Mouse (Mus musculus): Measurements from ENCODE around the gene Cluh.

Cluh gene

DNA sequence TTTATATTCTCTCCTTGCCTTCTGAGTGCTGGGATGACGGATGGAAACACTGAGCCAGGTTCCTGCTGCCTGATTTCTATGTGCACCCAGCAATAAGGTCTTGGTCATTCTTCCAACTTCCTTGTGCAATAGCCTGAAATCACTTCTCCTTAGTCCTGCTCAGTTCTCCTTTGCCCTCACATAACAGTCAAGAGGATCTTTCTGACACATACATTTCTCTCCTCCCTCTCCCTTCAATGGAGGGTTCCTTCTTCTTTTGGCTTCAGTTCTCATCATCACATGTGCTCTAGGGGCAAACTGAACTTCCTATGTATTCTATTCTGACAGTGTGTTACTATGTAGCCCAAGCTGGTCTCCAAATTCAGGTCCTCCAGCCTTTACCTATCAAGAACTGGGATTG lies 1.3 kb upstream of the Cluh start:
- DNase-seq (ENCODE audit: low read depth, low spot score) = no peak

DNA sequence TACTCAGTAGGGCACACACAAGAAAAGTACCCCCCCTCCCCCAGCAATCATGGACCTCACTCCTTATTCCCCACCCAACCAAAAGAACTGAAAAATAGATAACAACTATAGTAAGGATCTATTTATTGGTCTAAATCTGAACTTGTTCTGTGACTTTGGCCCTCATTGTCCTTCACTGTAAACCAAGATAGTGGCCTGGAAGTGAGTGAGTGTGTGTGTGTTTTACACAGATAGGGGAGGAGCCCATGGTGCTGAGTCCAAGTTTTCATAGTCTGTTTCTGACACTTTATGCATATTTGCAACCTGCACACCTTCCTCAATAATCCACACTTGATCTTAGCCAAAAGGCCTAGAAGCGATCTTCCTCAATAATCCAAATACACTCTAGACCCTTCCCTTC lies 619 bp upstream of the Cluh start:
- DNase-seq (ENCODE audit: low read depth, low spot score) = no peak

DNA sequence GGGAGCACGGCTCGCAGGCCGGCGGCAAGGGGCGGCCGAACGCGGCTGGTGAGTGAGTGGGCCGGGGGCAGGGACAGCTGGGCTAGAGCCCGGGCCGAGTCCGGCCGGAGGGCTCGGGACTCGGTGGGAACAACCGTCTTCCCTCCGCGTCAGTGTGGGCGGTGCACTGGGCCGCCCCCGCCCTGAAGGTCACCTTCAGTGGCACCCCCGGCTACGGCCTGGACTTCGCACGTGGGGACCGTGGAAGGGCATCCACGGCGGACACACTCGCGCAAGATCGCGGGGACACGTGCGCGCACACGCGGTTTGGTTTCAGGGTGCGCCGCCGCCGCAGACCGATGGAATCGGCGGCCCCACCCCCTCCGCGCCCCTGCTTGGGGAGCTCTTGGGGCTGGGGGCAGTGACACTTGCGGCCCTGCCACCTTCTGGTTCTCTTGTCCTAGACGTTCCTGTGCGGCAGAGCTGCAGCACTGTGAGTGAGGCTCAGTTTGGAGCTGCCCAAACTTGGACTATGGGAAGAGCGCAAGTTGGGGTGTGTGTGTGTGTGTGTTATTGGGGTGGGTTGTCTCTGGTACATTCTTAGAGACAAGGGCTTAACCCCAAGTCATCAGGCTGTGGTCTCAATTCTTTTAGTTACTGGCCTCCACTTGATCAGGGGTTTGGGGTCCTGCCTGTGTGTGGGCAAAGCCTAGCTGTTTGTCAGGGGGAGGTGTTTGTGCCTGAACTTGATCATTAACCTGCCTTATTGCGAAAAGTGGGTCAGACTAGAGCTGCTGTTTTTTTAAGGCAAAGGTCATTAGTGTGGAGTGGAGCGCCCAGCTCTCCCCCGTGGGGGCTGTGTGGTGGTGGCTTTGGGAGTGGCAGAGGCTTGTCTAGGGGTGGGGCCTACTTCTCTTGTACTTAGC lies 604 bp downstream of the Cluh start:
- peak; percentile 46 for DNase-seq (ENCODE audit: low read depth, low spot score)

DNA sequence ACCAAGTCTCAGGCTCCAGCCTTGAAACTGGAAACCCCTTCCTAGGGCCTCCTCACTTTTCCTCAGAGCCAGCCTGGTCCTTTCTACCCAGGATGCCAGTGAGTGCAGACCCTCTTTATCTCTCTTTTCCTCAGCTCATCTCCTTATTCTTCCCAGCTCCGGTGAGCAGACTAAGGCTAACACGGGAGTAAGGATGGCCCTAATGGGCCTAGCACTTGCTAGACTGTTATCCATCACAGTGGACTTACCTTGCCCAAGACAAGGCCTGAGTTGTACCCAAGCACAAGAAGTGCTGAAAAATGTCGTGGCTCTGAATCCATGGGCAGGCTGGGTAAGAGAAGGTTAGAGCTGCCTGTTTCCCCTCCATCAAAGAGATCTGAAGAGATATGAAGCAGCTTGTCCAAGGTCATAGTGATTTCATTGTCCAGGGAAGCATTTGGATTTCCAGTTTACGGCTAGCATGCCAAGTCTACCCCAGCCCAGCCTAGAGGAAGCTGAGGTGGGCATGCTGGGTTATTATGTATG lies 1.3 kb downstream of the Cluh start:
- DNase-seq (ENCODE audit: low read depth, low spot score) = no peak

DNA sequence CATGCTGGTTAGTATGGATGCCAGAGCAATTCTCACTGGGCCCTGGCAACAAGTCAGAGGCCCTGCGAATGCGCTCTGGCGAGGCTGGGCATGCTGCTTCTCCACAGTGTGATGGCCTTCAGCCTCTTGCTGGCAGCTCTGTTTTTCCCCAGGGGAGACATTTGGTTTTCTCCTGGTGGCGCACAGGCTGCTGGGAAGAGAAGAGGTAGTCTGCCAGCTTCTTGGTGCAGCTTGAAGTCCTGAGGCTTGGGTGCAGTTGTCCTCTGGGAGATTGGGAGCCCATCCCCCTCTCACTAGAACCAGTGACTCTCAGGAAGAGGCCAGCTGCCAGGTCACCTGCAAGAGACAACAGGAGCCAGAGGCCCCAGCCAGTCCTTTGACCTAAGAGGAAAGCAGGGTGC lies 3.5 kb downstream of the Cluh start:
- no peak for DNase-seq (ENCODE audit: low read depth, low spot score)

DNA sequence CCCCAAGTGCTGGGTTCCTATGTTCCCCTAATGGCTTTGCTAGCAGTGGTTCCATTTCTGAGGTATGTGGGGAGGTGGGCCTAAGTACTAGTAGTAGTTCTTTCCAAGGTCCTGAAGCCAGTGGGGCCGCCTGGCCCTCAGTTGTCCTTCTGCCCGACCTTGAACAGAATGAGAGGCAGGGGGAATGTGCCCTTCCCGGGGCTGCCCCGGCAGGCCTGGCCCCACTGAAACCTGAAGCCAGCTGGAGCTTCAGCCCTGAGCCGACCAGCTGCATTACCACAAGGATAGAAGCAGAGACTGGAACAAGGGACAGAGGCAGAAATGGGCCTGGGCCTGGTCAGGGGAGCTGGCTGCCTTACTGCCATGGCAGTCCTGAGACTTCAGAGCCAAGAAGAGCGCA lies 4.1 kb downstream of the Cluh start:
- no peak for DNase-seq (ENCODE audit: low read depth, low spot score)

DNA sequence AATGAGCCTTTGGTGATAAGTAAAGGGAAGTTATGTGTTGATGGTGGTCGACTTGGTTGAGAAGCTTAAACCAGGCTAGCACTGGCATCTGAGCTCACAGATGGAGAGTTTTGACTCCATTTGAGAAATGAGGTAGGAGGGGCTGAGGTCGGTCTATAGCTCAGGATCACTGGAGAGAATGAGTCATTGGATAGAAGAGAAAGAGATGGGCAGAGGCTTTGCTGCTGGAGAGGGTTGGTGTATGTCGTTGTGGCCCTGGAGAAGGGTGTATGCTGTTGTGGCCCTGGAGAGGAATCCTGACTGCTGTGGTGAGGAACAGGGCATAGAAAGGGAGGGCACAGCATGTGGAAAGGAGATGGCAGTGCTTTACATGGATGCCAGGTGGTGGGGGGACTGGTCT lies 6.6 kb downstream of the Cluh start:
- no peak for DNase-seq (ENCODE audit: low read depth, low spot score)

DNA sequence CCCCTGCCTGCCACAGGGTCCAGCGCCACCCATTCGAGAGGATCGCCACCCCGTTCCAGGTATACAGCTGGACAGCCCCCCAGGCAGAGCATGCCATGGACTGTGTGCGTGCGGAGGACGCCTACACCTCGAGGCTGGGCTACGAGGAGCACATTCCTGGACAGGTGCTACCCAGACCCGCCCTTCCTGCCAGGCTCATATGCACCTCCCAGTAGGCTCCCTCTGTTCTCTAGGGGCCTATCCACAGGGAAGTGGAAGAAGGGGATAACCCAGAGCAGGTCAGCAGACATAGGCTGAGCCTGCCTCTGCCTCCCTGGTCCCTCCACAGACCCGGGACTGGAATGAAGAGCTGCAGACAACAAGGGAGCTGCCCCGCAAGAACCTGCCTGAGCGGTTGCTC lies 11.0 kb downstream of the Cluh start:
- no peak for DNase-seq (ENCODE audit: low read depth, low spot score)

DNA sequence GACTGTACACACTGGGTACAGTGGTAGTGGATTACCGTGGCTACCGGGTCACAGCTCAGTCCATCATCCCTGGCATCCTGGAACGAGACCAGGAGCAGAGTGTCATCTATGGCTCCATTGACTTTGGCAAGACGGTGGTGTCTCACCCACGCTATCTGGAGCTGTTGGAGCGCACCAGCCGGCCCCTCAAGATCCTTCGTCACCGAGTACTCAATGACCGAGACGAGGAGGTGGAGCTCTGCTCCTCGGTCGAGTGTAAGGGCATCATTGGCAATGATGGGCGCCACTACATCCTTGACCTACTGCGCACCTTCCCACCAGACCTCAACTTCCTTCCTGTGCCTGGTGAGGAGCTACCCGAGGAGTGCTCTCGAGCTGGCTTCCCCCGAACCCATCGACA lies 12.3 kb downstream of the Cluh start:
- no peak for DNase-seq (ENCODE audit: low read depth, low spot score)

DNA sequence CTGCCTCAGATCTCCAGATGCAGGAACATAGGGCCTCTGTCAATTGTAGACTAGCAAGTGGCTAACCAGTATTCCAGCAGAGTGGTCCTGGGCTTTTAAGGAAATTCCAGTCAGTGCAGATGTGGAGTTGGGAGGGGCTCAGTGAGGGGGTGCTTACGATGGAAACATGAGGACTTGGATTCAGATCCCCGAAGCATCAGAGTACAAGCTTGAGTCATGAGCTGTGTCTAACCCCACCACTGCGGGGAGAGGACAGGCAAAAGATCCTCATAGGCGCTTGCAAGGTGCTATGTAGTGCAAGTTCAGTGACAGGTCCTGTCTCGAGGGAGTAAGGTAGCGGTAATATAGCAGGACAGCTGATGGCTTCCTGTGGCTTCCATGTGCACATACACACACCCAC lies 12.9 kb downstream of the Cluh start:
- DNase-seq (ENCODE audit: low read depth, low spot score) = no peak

DNA sequence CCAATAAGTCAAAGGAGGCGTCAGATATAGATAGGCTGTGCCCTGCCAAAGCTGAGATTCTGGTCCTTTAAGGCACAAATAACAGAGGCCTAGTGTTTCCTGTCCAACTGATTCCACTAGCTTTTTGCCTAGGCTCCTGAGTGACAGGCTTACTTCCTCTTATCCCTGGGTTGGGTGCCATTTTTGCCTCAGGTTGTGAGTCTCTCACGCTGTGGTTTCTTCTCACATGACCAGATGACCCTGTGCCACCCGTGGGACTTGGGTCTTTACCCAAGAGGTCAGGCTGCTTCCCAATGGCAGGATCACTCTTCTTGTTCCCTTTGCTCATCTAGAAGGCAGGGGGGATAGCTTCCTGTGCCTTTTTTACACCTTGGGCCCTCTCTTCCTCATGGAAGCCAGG lies 15.0 kb downstream of the Cluh start:
- DNase-seq (ENCODE audit: low read depth, low spot score) = no peak

DNA sequence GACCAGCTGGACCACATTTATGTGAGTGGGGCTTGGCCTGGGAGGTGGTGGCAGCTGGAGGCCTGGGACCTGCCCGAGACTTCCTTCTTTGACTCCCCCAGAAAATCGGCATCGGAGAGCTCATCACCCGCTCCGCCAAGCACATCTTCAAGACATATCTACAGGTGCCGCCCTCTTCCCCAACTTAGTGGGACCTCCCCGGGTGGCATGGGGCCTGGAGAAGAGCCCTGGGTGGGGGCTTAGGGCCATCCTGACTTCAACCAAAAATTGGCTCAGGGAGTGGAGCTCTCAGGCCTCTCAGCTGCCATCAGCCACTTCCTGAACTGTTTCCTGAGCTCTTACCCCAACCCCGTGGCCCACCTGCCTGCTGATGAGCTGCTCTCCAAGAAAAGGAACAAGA lies 15.6 kb downstream of the Cluh start:
- DNase-seq (ENCODE audit: low read depth, low spot score) = no peak

DNA sequence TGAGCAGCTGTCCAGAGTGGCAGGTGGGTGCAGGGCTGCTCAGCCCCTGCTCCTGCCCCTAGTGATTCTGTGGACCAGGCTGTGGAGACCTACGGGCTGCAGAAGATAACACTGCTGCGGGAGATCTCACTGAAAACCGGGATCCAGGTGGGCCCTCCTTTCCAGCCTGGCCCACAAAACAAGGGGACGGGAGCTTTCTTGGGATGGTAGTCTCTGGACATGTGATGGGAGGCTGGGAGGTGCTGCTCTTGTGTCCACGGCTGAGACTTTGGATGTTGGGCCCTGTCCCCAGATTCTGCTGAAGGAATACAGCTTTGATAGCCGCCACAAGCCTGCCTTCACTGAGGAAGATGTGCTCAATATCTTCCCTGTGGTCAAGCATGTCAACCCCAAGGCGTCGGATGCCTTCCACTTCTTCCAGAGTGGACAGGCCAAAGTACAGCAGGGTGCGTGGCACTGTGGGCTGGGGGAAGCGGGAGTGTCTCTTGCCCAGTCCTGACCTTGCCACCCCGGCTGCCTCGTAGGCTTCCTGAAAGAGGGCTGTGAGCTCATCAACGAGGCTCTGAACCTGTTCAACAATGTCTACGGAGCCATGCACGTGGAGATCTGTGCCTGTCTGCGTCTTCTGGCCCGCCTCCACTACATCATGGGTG lies 16.5 kb downstream of the Cluh start:
- no peak for DNase-seq (ENCODE audit: low read depth, low spot score)

DNA sequence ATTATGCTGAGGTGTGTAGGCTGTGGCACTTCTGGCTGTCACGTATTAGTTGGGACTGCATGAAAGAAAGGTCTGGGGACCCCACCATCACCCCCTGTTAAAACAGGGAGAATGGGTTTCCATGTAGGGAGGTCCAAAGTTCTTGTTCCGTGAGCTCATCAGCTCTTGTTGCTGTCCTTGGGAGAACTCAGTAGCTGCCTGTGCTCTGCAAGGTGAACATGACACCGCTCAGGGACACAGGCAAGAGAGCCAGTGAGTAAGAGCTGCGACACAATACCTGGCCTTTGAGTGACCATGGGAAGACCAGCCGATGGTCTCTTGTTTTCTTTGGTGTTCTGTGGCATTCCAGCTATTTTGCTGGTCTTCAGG lies 17.0 kb downstream of the Cluh start:
- no peak for DNase-seq (ENCODE audit: low read depth, low spot score)

DNA sequence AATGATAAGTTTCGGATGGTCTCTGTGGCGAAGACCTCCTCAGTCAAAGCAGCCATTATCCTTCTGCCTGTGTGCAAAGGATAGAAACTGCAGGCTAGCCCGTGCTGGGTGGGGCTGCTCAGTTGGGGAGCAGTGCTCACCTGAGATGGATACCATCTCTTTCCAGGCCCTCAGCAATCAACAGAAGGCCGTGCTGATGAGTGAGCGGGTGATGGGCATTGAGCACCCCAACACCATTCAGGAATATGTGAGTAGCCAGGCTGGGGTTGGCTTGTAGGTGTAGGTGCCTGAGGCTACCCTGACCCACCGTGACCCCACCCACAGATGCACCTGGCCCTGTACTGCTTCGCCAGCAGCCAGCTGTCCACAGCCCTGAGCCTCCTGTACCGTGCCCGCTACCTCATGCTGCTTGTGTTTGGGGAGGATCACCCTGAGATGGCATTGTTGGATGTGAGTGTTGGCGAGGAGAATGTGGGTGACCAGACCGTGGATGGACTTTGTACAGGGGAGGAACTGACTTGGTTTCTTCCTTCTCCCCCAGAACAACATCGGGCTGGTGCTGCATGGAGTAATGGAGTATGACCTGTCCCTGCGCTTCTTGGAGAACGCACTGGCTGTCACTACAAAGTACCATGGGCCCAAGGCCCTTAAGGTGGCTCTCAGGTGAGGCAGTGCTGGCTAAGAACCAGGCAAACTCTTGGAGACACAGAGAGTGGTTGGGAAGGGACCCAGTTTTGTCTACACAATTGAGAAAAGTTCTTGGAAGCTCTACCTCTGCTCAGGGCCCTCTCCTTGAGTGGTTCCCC lies 17.7 kb downstream of the Cluh start:
- no peak for DNase-seq (ENCODE audit: low read depth, low spot score)

DNA sequence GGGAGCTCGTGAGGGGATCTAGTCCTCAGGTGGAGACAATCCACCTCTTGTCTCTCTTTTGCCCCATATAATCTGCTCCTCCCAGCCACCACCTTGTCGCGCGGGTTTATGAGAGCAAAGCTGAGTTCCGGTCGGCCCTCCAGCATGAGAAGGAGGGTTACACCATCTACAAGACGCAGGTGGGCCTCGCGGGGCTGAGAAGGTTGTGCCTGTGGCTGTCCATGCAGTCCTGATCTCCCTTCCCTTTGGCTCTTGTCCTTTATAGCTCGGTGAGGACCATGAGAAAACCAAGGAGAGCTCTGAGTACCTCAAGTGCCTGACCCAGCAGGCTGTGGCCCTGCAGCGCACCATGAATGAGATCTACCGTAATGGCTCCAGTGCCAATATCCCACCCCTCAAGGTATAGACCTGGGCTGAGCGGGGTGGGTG lies 18.3 kb downstream of the Cluh start:
- no peak for DNase-seq (ENCODE audit: low read depth, low spot score)

DNA sequence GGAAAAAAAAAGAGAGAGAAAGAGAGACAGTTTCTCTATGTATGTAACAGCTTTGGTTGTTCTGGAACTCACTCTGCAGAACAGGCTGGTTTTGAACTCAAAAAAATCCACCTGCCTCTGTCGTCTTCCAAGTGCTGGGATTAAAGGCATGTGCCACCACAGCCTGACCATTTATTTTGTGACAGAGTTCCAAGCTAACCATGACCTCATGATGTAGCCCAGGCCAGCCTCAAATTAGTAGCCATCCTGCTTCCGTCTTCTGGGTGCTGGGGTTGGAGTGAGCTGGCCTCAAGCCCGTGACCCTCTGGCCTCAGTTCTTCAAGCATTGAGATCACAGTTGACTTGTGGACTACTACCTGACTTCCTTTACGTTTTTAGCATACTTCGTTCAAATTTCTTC lies 19.2 kb downstream of the Cluh start:
- DNase-seq (ENCODE audit: low read depth, low spot score) = no peak

DNA sequence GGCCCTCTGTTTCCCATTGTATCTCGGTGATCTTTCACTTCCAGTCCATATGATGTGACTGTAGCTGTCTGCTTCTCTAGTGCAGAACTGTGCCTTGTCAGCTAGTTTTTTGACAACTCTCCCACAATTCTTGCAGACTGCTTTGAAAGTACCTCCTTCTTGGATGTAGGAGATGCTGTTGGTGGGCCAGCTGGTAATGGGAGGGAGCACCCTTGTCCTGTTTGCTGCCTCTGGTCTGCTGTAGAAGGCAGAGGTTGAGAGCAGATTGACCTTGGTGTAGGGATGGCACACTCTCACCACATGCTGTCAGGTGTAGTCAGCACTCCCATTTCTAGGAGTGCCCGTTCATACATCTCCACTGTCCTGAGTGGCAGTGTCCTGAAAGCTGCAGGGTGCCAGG lies 19.7 kb downstream of the Cluh start:
- no peak for DNase-seq (ENCODE audit: low read depth, low spot score)

DNA sequence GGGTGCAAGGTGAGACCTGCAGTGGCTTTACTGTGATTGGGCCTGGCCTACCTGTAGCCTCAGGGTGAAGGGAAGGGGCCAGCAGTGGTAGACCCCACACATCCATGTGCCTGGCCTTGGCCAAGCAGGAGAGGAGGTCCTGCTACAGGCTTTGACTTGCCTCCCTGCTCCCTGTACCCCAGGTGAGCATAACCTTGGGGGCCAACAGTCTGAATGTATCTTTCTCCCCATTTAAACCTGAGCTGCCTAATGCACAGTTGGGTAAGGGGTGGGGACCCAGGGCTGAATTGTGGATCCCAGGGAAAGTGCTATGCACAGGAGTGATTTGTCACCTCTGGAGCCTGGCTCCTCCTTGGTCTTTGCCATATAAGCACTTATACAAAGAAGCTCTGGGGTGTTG lies 20.9 kb downstream of the Cluh start:
- no peak for DNase-seq (ENCODE audit: low read depth, low spot score)

DNA sequence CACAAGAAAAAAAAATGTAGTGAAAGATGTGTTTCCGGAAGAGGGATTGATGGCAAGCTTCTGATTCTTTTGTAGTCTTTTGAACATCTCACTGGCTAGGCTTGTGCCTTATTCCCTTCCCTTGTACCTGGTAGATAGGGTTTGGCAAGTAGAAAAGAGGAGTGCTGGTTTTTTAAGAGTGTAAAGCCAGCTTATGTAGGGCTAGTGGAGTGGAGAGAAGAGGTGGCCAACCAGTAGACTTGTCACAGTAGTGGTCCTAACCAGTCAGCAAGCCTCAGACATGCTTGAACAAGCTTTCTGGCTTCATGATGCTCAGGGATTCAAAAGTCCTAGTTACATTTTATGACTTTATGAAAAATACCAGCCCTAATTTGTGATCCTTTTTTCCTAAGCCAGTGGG lies 21.7 kb downstream of the Cluh start:
- no peak for DNase-seq (ENCODE audit: low read depth, low spot score)

DNA sequence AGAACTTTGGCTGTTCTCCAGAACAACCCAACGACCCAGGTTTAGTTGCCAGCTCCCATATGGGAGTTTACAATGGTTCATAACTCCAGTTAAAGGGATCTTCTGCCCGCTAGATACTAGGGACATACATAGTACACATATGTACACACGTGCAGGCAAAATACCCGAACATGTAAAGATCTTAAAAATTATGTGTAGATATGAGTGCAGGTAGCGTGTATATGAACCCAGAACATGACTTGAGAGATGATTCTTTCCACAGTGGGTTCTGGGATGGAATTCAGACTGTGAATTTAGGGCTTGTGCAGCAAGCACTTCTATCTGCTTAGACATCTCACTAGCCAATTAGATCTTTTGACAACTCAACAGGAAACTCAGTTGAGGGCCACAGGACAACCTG lies 22.5 kb downstream of the Cluh start:
- peak; percentile 14 for DNase-seq (ENCODE audit: low read depth, low spot score)

DNA sequence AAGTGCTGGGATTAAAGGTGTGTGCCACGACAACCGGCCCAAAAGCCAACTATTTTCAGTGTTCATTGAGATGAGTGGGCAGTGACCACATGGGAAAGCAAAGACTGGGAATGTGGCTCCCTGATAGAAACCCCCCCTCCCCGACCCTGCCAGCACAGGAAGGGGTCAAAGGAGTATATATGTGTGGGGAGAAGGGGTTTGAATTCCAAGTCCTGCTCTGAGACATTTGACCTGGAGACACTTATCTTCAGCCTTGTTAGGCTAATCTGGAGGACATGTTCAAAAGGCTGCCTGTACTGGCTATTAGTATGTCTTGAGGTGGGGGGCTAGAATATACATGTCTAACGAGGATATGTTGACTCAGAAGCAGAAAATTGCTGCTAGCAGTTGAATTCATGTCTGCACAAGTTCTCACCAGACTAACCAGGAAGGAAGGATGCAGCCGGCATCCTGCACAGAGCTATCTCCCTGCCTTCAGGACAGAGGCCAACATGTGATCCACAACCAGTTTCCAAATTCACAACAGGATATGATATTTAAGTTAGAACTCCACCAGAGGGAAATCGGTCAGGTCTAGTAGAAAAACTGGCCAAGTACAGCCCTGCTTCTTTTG lies 23.7 kb downstream of the Cluh start:
- no peak for DNase-seq (ENCODE audit: low read depth, low spot score)

Measured in A20 (cell line).